Mouse (Mus musculus): Measurements from ENCODE around the gene Atp2c1.

DNA sequence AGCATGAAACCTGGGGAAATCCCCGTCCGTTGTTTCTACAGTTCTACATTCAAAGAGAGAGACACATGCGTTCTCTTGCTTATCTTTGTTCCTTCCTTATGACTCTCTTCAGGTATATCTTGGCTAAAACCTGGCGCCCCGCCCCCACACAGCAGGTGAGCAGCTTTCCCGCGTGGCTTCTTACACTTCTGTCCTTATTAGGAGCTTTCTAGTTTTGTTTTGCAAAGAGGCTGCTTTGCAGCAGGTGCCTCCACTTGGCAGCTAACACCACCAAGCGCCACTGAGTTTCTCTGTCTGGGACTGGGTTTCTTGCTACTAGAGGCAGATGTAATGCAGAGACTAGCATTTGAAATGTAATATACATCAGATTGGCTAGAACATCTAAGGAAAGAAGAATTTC, 10.4 kb upstream of the Atp2c1 start:
- no peak for TF ChIP-seq EP300 (optimal IDR thresholded peaks at IDR 0.05)
- no peak for TF ChIP-seq CTCF (IDR thresholded peaks at IDR 0.05; ENCODE audit: low read depth)
